Mouse (Mus musculus) kidney, adult 8-10 months (tissue): ENCODE data around the gene Tmem136.
"Not testable (repeated sequence)": the region's sequence is repeated elsewhere in the genome, so short reads cannot be mapped to it uniquely, and the experiment has no call there.

ENCODE experiments used
- DNase-seq, 2 experiments: peaks; one replicate each; pipeline ENCODE4 v3.0.0; 2022

Gene Tmem136

DNA sequence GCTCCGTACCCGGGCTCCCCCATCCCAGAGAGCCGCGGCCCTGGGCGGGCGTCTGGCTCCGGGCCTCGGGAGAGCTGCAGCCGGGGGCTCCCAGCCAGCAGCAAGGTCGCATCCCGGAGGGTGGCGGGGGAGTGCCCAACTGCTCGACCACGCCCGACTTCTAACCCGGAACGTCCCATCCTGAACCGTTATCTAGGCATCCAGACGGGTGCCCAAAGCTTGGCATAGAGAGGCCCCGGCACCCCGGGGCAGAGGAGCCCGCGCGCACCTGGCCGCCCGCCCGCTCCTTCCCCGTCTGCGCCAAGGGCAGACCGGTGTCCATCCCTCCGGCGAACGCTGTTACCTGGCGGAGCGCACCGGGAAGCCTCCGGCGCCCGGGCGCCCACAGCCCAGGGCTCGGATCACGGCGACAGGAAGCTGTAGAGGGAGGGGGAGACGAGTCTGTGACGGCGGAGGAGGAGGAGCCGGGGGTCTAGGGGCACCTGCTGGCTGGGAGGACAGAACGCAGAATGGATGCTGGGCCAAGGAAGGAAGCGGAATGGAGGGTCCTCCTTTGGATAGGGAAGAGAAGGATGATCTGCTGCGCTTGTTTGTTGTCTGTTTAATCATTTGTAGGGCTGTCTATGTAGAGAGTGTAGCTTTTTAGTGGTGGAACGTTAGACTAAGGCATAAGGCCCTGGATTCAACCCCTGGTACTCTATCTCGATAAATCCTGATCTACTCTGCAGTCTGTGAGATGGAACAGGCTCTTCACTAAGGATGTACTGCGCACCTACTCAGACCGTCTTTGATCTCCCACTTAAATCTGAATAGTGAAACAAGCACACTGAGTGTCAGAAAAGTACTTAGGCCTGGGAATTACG is at the start of gene Tmem136:
Gene Tmem136, minus strand, starts transcription at position 437 of the 863 bp plus-strand sequence.
- peak in 1 of 2 experiments; percentile 41 for DNase-seq

GRCm38 (mm10) chr9:43155960-43156359 is 39.6 kb upstream of the Tmem136 start:
- no peak for DNase-seq

- no peak for DNase-seq
Measured at GRCm38 (mm10) chr9:43151779-43152178, 35.4 kb upstream of the Tmem136 start.

DNA sequence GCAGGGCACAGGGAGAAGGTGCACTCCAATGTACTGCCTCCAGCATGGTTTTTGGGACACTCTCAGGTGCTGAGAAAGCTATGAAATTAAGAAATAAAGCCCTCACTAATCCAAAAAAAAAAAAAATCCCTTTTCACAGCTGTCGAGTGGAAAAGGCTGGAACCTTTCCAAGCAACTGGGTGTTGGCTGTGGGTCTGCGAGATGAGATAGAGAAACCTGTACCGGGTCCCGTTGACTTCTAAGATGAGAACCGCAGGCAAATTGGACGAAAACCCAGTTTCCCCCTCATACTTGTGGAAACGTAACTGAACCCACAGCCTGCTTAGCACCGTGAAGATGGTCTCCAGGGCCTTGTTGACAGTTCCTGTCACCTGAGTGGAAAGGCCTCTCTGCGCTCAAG is 34.6 kb upstream of the Tmem136 start:
- DNase-seq, result no peak

- peak in 1 of 2 experiments; percentile 12 for DNase-seq
Measured at GRCm38 (mm10) chr9:43150075-43150474, 33.7 kb upstream of the Tmem136 start.

- DNase-seq, result no peak
Measured at GRCm38 (mm10) chr9:43149498-43149897, 33.1 kb upstream of the Tmem136 start.

GRCm38 (mm10) chr9:43145196-43145595 is 28.8 kb upstream of the Tmem136 start:
- DNase-seq, result no peak

DNA sequence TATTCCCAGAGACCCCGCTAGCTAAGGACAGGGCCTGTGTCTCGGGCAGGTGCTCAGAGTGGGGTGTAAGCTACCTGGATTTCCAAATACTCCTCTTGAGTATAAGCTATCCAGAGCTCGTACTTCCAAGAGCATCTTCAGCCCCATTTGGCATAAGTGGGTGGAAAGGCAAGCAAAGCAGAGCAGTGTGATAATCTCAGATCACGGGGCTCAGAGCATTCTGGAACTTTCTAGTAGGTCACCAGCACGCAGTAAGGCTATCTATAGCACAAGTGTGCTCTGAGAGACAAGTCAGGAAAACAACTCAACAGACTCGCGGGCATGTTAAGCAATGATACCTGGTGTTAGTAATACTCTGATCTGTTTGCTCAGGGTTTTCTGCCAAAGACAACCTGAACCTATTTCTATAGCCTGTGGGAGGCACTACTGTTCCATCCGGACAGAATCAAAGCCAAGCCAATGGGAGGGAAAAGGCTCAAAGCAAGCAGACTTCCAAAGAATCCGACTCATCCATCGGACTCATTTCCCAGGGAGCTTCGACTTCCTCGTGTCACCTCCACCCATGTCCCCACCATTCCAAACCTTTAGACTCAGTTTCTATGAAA is 27.9 kb upstream of the Tmem136 start:
- DNase-seq, result no peak

GRCm38 (mm10) chr9:43141839-43142238 is 25.5 kb upstream of the Tmem136 start:
- DNase-seq, result peak; percentile 59 to 80

DNA sequence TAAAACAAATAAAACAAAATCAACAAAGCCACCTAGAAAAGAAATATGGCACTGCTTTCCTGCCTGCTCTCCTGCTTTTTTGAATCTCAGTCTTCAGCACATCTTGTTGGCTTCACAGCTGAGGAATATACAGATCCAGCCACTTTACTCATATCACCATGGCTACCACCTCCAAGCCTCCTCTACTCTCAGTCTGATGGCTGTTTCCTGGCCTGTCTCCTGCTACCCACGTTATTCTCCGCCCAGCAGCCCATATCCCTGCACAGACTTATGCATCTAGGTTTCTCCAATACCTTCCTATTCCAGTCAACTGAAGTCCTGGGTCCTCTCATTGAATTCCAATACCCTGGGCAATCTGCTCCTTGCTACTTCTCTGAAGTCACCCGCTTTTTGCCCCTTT is 17.2 kb upstream of the Tmem136 start:
- no peak for DNase-seq

GRCm38 (mm10) chr9:43132380-43132779 is 16.0 kb upstream of the Tmem136 start:
- DNase-seq, result no peak

GRCm38 (mm10) chr9:43131940-43132339 is 15.6 kb upstream of the Tmem136 start:
- DNase-seq, result no peak

DNA sequence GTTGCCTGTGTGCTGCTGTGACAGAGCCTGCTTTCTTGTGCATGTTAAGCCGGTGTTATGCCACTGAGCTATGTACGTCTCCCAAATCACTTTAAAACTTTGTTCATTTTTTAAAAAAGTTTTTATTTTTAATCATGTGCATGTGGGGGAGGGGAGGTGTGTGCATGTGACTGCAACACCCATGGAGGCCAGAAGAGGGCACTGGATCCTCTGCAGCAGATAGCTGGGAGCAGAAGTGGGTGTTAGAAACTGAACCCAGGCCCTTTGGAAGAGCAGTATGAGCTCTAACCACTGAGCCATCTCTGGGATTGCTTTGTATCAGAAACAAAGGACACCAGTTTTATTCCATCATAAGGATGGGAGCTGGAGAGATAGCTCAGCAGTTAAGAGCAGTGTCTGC is 14.3 kb upstream of the Tmem136 start:
- no peak for DNase-seq

DNA sequence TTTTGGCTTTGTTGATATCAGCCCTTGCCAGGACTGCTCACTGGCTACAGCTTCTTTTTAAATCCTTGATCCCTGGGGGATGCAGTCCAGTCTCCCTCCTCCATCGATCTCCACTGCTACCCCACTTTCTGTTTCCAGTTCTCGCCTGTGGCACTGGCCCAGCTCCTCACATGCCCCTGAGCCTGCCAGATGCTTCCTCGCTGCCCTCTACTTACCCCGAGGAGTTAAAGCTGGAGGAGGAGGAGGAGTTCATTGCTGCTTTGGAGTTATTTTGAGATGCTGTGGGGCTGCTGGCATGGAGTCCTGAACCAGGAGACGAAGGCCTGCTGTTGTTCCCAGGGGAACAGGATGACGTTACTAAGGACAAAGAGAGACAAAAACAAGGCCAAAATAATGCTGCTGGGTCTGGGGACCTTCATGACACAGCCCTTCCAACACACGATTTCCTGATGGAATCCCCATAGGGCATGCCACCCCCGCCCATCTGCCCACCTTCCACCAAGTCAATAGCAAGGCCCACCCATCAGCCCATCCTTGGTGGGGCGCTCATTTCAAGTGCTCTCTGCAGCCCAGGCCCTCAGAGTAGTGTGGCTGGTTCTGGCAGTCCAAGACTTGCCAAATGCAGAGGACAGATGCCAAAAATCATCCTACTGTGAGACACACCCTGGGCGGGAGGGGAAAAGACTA is 10.9 kb upstream of the Tmem136 start:
- peak; percentile 36 to 49 for DNase-seq

- peak in 1 of 2 experiments; percentile 31 for DNase-seq
Measured at GRCm38 (mm10) chr9:43122379-43122778, 6.0 kb upstream of the Tmem136 start.

DNA sequence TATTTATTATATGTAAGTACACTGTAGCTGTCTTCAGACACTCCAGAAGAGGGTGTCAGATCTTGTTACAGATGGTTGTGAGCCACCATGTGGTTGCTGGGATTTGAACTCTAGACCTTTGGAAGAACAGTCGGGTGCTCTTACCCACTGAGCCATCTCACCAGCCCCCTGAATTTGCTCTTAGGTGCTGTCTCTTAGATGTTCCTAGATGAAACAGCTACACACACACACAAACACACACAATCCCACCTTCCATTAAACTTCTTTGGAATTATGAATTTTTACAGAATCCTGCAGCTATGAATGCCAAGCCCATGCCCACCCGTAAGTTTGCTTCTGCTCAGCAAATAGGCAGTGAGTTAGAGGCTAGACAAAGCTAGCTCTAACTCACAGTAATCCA is 5.6 kb upstream of the Tmem136 start:
- not testable (repeated sequence) for DNase-seq

DNA sequence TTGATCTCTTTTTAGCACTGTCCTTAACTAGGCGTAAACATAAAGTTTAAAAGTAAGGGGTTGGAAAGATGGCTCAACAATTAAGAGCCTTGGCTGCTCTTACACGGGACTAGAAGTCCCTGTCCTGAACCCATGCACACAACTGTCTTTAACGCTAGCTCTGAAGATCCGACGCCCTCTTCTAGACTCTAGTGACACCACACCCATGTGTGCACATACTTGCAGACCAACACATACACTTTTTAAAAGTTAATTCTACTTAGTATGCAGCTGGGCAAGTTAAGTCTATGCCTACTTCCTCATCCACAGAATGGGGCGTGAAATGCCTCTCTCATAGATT is 597 bp upstream of the Tmem136 start:
- DNase-seq, result no peak

DNA sequence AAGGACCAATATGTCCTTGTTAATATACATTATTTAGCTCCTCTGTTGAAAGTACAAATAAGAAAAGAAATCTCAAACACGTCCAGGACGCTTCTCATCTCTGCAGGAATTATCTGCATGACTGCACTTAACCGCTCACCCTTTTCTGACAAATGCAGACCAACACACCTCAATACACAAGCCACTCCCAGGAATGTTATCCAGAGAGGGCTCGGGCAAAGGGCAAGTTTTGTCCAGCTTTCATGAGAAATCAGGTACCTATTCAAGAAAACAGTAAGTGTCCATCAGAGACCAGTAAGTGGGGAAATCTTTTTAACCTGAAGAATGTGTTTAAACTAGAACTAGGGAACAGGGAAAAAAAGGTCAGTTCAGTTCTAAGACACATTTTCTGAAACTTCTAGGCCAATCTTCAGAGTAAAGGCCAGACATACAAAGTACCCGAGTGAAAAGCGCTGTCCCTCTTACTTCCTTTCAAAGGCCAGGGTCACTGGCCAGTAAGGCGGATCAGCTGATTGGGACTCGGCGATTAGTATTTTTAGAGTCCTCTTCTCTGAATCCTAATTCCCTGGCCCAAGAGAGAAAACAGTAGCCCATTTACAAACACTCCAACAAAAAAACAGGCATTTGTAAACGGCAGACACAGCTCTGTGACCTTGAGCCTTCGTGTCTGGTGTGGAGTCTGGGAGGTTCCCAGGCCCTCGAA is 788 bp downstream of the Tmem136 start:
- peak; percentile 77 to 84 for DNase-seq

- DNase-seq, result peak in 1 of 2 experiments; percentile 62
Measured at GRCm38 (mm10) chr9:43114833-43115232, 1.5 kb downstream of the Tmem136 start.

DNA sequence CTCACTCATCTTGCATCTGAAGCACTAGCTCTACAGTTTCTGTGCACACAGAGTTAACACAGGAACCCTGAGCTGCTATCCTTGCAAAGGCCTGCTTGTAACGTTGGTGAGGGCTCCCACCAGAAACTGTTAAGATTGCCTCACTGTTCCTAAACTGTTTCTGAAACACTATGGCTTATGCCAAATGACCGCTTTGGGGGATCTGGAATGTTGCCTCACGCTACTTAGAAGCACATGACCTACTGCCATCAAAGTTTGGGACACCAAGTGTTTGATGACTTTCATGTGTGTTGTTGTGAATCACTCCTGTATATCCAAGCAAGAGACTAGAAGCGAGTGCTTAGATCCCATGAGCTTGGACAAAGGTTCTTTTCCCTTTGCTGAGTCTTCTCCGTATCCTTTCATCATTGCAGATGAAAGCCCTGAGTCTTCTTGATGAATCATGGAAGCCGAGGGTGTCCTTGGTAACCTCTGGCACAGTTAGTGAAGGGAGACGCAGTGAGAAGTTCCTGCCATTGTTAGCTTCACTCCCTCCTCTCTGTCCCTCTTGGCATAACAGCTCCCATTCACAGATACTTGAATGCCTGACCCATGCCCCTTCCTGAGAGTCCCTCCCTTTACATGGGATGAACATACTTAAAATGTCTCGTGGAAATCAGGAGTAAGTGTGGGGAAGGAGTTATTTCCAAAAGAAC is 5.9 kb downstream of the Tmem136 start:
- no peak for DNase-seq

GRCm38 (mm10) chr9:43109125-43109524 is 7.2 kb downstream of the Tmem136 start:
- DNase-seq, result no peak

GRCm38 (mm10) chr9:43108721-43109120 is 7.6 kb downstream of the Tmem136 start:
- DNase-seq, result no peak

DNA sequence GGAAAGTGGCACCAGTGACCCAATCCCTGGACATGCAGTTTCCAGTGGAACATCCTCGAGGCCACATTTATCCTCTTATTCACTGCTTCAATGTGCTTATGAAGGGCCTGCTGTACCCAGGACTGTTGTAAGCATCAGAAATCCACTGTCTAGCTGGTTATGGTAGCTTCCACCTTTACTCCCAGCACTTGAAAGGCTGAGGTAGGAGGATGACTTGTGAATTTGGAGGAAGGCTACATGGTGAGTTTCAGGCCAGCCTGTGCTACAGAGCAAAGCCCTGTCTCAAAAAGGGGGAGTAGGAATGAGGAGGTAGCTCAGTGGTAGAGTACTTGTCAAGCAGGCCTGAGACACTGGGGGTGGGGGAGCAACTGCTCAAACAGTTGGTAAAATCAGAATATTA is 8.3 kb downstream of the Tmem136 start:
- no peak for DNase-seq
